Mouse (Mus musculus) retina, postnatal 1 day (tissue): ENCODE measurements around the gene Ascl3.

Experiments used
- DNase-seq: peaks from one replicate; pipeline ENCODE4 v3.0.0-alpha.2; 2012

Gene Ascl3

DNA sequence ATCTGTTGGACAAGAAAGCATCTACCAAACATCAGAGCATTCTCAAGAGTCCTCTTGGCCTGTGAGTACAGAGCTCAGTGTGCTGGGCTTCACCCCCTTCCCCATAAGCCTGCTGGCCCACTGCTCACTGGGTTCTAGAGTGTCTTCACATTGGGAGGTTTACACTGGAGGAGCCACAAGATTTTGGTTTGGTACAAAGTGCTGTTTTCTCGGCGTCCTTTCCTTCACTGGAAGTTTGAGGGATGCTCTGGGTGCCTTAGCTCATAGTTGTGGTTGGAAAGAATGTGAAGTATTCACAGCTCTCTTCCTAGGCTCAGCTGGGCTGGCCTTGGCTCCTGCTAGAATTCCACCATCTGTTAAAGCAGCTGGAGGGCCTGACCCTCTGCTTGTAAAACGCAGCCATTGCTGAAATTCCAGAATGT, 22.6 kb downstream of the Ascl3 start:
- DNase-seq = no peak

DNA sequence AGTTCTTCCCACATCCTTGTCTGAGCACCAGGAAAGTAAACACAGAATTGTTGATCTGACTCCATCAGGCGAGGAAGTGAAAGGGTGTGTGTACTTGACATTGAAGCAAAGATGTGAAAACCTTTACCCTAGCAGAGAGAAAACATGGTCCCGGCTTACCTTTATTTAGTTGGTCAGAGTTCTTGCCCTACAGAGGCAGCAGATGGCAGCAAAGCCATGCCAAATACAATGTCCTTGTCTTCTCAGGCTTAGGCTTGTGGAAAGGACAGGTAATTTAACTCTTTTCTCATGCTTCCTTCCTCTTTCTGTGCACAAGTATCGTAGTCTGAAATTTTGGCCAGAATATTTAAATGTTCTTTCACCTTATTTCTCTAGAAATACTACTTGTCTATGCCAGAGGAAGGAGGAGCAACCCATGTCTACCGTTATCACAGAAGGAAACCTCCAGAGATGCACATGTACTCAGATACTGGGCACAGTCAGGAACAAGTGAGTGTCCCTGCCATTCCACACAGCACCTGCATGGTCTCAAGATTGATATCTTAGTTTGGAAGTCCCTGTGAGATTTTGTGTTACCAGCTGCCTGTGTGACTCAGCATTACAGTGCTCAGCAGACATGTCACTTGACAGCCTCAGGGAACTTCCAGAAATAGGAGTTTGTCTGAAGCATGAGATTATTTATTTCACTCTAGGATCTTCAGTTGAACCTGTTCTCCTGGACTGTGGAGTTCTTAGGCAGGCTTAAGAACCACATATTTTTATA, 24.3 kb downstream of the Ascl3 start:
- DNase-seq = peak; percentile 69

DNA sequence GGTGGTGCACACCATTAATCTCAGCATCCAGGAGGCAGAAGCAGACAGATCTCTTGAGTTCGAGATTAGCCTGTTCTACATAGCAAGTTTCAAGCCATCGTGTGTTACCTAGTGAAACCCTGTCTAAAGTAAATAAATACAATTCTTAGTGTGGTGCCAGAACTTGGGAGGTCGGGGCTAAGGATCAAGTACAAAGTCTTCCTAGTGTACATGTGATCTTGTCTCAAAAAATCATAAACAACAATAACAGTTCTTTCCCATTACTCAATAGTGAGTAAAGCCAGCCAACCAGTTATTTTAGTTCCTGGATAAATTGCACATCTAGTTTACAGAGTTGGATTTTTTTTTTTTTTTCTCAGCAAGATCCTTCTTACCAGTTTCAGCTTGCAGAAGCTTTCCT, 27.1 kb downstream of the Ascl3 start:
- no peak for DNase-seq

DNA sequence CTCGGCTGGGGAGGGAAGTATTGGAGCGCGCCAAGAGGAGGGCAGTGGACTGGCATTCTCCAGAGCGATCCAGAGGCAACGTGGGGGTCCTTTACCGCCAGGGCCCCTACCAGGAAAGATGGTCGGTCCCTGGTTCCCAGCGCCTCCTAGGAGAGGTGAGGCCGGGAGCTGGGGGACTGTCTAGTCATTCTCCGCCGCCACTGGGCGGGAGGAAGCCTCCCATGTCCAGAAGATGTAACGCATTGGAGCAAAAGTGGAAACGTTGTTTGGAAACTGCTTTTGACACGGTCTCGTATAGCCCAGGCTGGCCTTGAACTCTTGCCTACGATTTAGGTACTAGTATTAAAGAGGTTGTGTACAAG, 27.5 kb downstream of the Ascl3 start:
- no peak for DNase-seq

DNA sequence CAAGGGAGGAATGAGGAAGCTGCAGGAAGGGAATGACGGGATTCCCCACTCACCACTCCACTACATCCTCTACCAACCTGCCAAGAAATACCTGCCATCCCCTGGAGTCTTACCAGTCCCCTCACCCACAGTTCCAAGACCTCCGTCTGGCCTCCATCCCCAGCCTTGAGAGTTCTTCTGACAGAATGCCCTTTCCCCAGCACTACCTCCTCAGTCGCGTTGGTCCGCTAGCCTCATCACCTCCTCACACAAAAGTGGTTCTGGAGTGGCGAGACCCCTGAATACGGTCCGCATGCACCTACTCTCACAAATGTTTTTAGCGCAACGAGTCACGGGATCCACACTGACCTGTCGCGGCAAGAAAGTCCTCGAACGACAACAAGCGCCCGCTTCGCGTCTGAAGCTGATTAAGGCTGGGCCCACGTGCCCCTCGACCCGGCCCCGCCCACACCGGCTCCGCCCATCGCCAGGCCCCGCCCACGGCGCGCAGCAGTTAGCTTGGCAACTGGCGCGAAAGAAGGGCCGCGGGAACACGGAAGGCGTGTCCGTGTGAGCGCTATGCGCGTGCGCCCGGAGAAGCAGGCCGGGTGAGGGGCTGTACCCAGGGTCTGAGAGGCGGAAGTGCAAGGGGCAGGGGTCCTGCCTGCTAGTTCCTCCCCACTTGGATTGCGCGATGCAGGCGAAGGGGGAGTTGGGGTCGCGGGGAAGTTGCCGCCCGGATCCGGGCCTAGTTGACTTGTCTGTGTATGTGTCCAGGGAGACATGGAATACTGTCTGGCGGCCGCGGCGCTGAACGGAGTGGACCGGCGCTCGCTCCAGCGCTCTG, 28.1 kb downstream of the Ascl3 start, which contains the start of the genes St5 and Akip1:
Gene St5 (minus strand): TSS at position 416 of the 826 bp plus-strand sequence.
Gene Akip1 (plus strand): TSS at position 501 of the 826 bp plus-strand sequence.
- peak; percentile 97 for DNase-seq

DNA sequence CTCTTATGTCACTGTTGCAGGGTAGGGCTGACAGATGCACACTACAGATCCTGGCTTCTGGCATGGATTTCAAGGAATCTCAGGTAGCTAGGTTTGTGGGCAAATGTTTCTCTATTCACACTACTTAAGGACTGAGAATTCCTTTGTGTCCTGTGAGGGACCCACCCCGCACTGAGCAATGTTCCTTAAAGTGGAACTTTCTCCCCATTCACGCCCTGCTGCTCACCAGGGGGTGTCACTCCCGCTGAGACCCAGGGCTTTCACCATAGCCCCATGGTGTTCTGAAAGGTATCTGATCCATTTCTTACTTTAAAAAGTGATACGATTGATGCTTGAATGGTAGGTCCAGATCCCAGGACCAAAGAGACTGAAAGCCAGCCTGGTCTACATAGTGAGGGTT, 28.8 kb downstream of the Ascl3 start:
- no peak for DNase-seq

DNA sequence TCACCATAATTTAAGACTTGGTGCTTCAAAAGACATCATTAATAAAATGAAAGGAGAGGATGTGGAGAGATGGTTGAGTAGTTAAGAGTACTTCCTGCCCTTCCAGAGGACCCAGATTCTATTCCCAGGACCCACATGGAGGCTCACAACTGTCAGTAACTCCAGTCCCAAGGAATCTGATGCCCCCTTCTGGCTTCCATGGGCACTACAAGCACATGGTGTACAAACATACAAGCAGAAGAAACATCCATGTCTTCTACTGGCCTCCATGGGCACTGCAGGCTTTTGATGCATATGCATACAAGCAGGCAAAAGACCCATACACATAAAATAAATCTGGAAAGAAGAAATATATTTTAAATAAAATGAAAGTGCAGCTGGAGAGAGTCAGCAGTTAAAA, 31.3 kb downstream of the Ascl3 start:
- peak; percentile 30 for DNase-seq

DNA sequence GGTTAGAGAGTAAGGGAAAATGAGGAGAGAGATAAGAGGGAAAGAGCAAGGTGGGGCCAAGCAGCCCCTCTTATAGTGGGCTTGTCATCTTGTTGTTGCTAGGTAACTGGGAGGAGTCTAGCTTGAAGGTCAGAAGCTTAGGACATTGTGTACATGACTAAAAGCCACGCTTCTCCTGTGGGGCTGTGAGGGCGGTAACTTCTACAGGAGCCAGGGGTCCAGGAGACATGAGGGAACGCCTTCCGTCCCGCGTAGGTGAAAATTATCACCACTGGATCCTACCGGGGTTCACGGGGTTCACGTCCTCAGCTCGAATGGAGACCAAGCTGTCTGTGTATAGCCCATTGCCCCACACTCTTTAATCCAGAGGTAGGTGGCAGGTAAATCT, 36.2 kb downstream of the Ascl3 start:
- DNase-seq = no peak

DNA sequence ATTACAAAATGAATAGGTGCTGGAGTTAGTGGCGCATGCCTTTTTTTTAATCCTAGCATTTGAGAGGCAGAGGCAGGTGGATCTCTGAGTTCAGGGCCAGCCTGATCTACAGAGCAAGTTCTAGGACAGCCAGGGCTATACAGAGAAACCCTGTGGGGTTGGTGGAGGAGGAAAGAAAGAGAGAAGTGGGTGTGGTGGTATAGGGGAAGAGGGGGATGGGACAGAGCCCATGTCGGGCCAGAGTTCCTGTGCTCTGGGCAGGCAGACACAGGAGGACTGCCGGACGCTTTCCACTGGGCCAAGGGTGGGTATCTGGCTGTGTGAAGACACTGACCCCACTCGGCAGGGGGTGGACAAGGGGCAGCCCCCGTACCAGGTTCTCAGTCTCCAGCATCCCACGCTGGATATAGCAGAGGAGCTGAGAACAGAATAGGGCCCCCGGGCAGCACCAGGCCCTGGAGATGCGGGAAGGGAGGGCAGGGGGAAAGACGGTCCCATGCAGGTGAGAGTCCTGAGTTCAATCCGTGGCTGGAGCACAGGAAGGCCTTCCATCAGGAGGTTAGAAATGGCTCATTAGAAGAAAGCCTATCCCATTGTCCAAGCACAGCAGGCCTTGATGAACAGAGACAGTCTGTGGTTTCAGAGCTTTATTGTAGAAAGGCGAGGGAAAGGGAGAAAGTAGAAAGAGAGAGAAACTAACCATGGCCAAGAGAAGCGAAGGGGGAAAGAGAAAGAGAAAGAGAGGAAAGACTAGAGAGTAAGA, 36.8 kb downstream of the Ascl3 start:
- no peak for DNase-seq

DNA sequence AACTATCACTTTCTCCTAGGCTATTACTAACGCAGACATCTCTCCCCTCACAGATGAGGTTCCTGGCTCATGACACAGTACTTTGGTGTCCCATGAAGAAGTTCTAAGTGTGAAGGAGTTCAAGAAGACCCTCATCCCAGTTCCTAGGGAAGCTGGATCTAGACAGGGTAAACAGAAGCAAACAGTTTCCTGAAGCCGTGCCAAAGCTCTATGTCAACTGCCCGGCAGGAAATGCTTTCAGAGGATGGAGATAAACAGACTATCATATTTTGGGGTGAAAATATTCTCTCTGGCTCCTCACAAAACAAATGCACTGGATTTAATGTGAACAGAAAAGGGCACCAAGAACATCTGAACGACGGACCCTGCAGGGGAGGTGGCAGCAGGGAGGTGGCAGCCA, 40.6 kb downstream of the Ascl3 start:
- DNase-seq = no peak

DNA sequence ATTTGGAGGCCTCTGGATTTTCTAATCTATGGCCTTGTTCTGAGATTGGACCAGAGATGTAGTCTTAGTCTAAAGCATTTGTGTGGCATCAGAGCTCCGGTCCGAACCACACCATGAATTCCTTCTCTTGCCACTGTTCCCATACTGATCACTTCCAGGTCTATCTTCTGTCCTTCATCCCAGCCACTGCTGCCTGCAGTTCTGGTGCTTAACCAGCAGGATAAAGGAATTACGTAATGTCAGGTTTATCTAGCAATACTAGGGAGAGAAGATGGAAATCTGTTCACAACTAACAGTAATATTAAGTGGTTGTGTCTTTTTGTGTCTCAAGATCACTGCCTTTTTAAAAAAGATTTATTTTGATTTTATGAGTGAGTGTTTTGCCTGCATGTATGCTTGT, 41.4 kb downstream of the Ascl3 start:
- DNase-seq = no peak

DNA sequence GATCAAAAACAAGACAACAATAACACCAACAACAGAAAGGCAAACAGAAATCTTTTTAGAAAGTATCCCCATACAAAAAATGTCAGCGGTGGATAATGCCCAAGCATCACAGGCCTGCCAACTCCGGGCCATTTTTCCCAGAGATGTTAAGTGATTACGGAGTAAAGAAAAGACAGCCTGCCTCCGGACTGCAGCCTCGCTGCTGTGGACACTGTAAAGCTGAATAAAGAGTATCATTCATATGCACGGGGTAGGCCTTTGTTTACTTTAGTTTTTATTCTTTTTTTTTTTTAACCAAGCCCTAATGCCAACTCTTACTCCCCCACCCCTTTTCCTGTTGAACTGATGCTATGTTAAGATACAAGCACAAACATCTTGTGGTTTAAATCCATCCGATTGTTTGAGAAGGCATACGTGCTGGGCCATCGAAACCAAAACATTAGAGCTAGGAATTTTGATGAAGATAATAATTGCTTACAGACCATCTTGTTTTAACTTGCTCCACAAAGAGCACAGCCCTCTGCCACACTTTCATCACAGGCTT, 44.9 kb downstream of the Ascl3 start:
- no peak for DNase-seq

DNA sequence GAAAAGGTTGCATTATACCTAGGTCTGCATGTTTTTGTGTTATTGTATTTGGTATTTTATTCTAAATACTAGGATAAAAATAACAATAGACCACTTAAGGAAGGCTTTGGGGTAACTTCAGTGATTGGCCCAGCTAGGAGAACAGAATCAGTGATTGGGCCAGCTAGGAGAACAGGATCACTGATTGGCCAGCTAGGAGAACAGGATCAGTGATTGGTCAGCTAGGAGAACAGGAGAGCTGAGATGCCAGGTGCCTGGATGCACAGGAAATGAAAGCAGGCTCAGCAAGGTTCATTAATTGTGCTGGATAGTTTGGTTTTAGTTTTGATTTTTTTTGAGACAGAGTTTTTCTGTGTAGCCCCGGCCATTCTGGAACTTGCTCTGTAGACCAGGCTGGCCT, 50.6 kb downstream of the Ascl3 start:
- no peak for DNase-seq

DNA sequence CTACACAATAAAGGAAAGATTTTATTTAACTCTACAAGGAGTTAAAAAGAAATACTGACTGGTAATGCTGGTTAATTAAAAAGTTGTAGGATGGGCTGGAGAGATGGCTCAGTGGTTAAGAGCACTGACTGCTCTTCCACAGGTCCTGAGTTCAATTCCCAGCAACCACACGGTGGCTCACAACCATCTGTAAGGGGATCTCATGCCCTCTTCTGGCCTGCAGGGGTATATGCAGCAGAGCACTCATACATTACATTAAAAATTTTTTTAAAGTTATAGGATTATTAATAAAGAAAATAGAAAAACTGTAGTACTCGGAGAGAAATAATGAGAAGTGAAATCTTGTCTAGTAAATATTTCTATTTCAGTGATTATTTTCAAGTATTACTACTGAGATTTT, 51.2 kb downstream of the Ascl3 start:
- DNase-seq = no peak
